Mouse (Mus musculus) thymus, postnatal 25 days (tissue): ENCODE measurements around the gene Actl6b.
A peak's percentile ranks its signal among the peaks of the same experiment; 100 is the strongest.

Experiments
- DNase-seq: peaks from one replicate; pipeline ENCODE4 v3.0.0; 2022

Gene Actl6b

GRCm38 (mm10) chr5:137565744-137566143 lies 12.4 kb downstream of the Actl6b start:
- DNase-seq: no peak

- no peak for DNase-seq
Observed at GRCm38 (mm10) chr5:137566416-137566815, 13.1 kb downstream of the Actl6b start.

GRCm38 (mm10) chr5:137568223-137568798 lies 15.0 kb downstream of the Actl6b start:
- DNase-seq: no peak

- DNase-seq: no peak
Observed at GRCm38 (mm10) chr5:137569031-137569430, 15.7 kb downstream of the Actl6b start.

GRCm38 (mm10) chr5:137569665-137570064 lies 16.3 kb downstream of the Actl6b start, which contains the start of gene Tfr2:
Tfr2 (plus strand) TSS chr5:137569840.
- peak; percentile 50 for DNase-seq

GRCm38 (mm10) chr5:137570181-137570580 lies 16.9 kb downstream of the Actl6b start:
- DNase-seq: no peak

GRCm38 (mm10) chr5:137570691-137571586 lies 17.6 kb downstream of the Actl6b start:
- DNase-seq: no peak

- no peak for DNase-seq
Observed at GRCm38 (mm10) chr5:137574470-137574901, 21.2 kb downstream of the Actl6b start.

GRCm38 (mm10) chr5:137580246-137580645 lies 26.9 kb downstream of the Actl6b start:
- DNase-seq: no peak

GRCm38 (mm10) chr5:137582702-137583101 lies 29.4 kb downstream of the Actl6b start:
- DNase-seq: no peak

- peak; percentile 43 for DNase-seq
Observed at GRCm38 (mm10) chr5:137583670-137584169, 30.4 kb downstream of the Actl6b start.

GRCm38 (mm10) chr5:137584976-137585375 lies 31.7 kb downstream of the Actl6b start:
- peak; percentile 76 for DNase-seq

GRCm38 (mm10) chr5:137590507-137590906 lies 37.2 kb downstream of the Actl6b start:
- no peak for DNase-seq

- DNase-seq: no peak
Observed at GRCm38 (mm10) chr5:137595921-137596320, 42.6 kb downstream of the Actl6b start.

GRCm38 (mm10) chr5:137596601-137597261 lies 43.4 kb downstream of the Actl6b start:
- DNase-seq: peak; percentile 46

GRCm38 (mm10) chr5:137597625-137598024 lies 44.3 kb downstream of the Actl6b start:
- DNase-seq: no peak

GRCm38 (mm10) chr5:137598100-137598826 lies 44.9 kb downstream of the Actl6b start:
- DNase-seq: no peak

- DNase-seq: no peak
Observed at GRCm38 (mm10) chr5:137599600-137599999, 46.3 kb downstream of the Actl6b start.

- DNase-seq: no peak
Observed at GRCm38 (mm10) chr5:137600281-137600618, 46.9 kb downstream of the Actl6b start.

GRCm38 (mm10) chr5:137600619-137601364 lies 47.5 kb downstream of the Actl6b start, which contains the start of gene Mospd3:
Mospd3 (minus strand) TSS chr5:137601058.
- peak; percentile 98 for DNase-seq

GRCm38 (mm10) chr5:137601365-137601729 lies 48.0 kb downstream of the Actl6b start:
- DNase-seq: peak; percentile 32
